ENCODE assay signal across 8 mouse cellular contexts in the genomic region with DNA sequence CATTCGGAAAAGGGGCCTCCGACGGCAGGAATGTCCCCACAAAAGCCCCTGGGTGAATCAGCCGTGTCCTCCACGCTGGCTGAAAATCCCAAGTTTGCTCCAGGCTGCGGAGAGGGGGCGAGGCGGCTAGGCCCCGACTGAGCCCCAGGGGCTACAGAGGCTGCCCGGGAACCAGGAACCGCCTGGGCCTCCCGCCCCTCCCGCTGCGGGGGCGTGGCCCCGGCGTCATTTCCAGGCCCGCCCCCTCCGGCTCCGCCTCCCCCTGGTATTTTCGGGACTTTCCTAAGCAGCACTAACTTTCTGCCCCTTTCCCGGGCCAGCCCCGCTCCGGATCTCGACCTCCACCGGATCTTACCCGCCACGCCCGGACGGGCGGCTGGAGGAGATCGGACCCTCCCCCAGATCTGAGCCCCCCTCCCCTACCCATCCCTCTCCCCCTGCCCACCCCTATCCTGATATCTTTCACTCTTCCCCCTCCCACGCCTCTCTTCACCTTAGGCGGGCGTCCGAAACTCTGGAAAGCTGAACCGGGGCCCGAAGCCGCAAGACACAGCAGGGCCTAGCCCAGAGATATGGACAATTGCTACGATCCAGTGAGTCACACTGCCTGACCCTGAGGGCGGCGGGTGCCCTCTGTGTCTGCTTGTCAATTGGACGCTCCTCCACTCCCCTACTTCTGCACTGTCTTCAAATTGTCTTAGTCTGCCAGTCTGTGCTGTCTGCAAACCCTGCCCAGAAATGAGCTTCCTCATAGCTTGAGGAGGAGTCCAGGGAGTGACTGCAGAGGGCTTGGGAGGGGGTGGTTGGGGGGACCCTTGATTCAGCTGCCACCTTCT. TPM values are rescaled to one million over a fixed set of nuclear protein-coding genes. Genes with fewer than 3 reads are reported as not detected.
DNase-seq lines count a peak whose midpoint lies in the region; ATAC-seq lines count a peak whose summit lies in the region.

No protein-coding gene starts in this region.

- peak; percentile 53 for DNase-seq in cerebellum, adult 9-10 months
- DNase-seq in c-Kit-positive CD71-positive TER-119-positive erythroid progenitor cells, embryonic 14.5 days (ENCODE audit: low spot score): peak; percentile 89
- peak; percentile 87 for DNase-seq in gastrocnemius, adult 18-20 months (ENCODE audit: low spot score)
- peak; percentile 66 for DNase-seq in hindbrain, embryonic 14.5 days (ENCODE audit: low spot score)
- DNase-seq in limb, embryonic 10.5 days (ENCODE audit: low spot score): peak; percentile 91
- peak; percentile 86 for DNase-seq in midbrain, embryonic 10.5 days (ENCODE audit: low spot score)
- DNase-seq in spleen, adult 12 weeks (ENCODE audit: low spot score): peak; percentile 89

- 2% methylated on average over 39 of the region's 43 CpGs for WGBS in hindbrain, embryonic 14.5 days
- WGBS in limb, embryonic 10.5 days: under 1% methylated on average over 42 of the region's 43 CpGs
- WGBS in midbrain, embryonic 10.5 days: under 1% methylated on average over 43 of the region's 43 CpGs

- peaks cover 45% of the 10 kb centered on the region for H3K27me3 ChIP-seq in hindbrain, embryonic 14.5 days (ENCODE audit: control insufficient read depth, insufficient read depth, low read length)
- H3K27me3 ChIP-seq in limb, embryonic 10.5 days (ENCODE audit: low read depth, poor library complexity, severe bottlenecking): peaks cover 47% of the 10 kb centered on the region
- peaks cover 49% of the 10 kb centered on the region for H3K27me3 ChIP-seq in midbrain, embryonic 10.5 days (ENCODE audit: low read depth, poor library complexity, severe bottlenecking)

- H3K27ac ChIP-seq in hindbrain, embryonic 14.5 days: no peak overlapping the region
- peak overlapping the region; percentile 78 for H3K27ac ChIP-seq in limb, embryonic 10.5 days
- peak overlapping the region; percentile 79 for H3K27ac ChIP-seq in midbrain, embryonic 10.5 days (replicated peaks)

- peaks cover 10% of the 10 kb centered on the region; the same call in 1 of the 2 replicates for H3K4me1 ChIP-seq in hindbrain, embryonic 14.5 days (replicated peaks; ENCODE audit: control insufficient read depth, insufficient read depth, low read length)
- H3K4me1 ChIP-seq in limb, embryonic 10.5 days: peaks cover 37% of the 10 kb centered on the region
- H3K4me1 ChIP-seq in midbrain, embryonic 10.5 days: peaks cover 40% of the 10 kb centered on the region

- no peaks in the 10 kb centered on the region for H3K36me3 ChIP-seq in hindbrain, embryonic 14.5 days (replicated peaks; ENCODE audit: control insufficient read depth, insufficient read depth)
- H3K36me3 ChIP-seq in limb, embryonic 10.5 days: peaks cover 15% of the 10 kb centered on the region
- H3K36me3 ChIP-seq in midbrain, embryonic 10.5 days: peaks cover 11% of the 10 kb centered on the region; the same call in 1 of the 2 replicates

- H3K4me2 ChIP-seq in hindbrain, embryonic 14.5 days (replicated peaks): peak overlapping the region; percentile 78

- peak overlapping the region; percentile 36 for H3K4me3 ChIP-seq in hindbrain, embryonic 14.5 days (replicated peaks; ENCODE audit: low read length)
- H3K4me3 ChIP-seq in limb, embryonic 10.5 days: peak overlapping the region; percentile 69
- peak overlapping the region; percentile 77 for H3K4me3 ChIP-seq in midbrain, embryonic 10.5 days

- no peak for ATAC-seq in cerebellum, adult (ENCODE audit: insufficient number of reproducible peaks, low FRiP score, low TSS enrichment)
- peak; percentile 25 for ATAC-seq in hindbrain, embryonic 14.5 days (ENCODE audit: low FRiP score)

- peak overlapping the region; percentile 29; the same call in 1 of the 2 replicates for H3K9ac ChIP-seq in hindbrain, embryonic 14.5 days

- H3K9me3 ChIP-seq in hindbrain, embryonic 14.5 days (ENCODE audit: control insufficient read depth, low read length): no peaks in the 10 kb centered on the region
- no peaks in the 10 kb centered on the region for H3K9me3 ChIP-seq in limb, embryonic 10.5 days (replicated peaks)
- H3K9me3 ChIP-seq in midbrain, embryonic 10.5 days (replicated peaks): no peaks in the 10 kb centered on the region

RNA-seq across cellular contexts. Expression of gene Nfkb2, which starts 1.5 kb away (rescaled TPM):
- total RNA-seq in gastrocnemius, adult 18-20 months (2021): 10 to 100 TPM in 1 of 2 experiments, 1 to 10 TPM in 1; 7.7 to 10.9 TPM
- polyA plus RNA-seq in hindbrain, embryonic 14.5 days (2014; fragmentation: Nextera tagmentation; extraction: Ambion mirVana): 1.9 and 2.8 TPM in 2 replicates
- 4.5 and 5.8 TPM in 2 replicates for polyA plus RNA-seq in limb, embryonic 10.5 days (2016; fragmentation: Nextera tagmentation; extraction: Ambion mirVana)
- polyA plus RNA-seq in midbrain, embryonic 10.5 days (2016; fragmentation: Nextera tagmentation; extraction: Ambion mirVana): 5.2 and 5.6 TPM in 2 replicates

RNA-seq across cellular contexts. Expression of gene Psd, which starts 21.3 kb away (rescaled TPM):
- total RNA-seq in gastrocnemius, adult 18-20 months (2021): under 1 TPM; 0.09 to 0.11 TPM
- 131 and 152 TPM in 2 replicates for polyA plus RNA-seq in hindbrain, embryonic 14.5 days (2014; fragmentation: Nextera tagmentation; extraction: Ambion mirVana)
- 1.4 and 1.8 TPM in 2 replicates for polyA plus RNA-seq in limb, embryonic 10.5 days (2016; fragmentation: Nextera tagmentation; extraction: Ambion mirVana)
- 4.7 and 8.9 TPM in 2 replicates for polyA plus RNA-seq in midbrain, embryonic 10.5 days (2016; fragmentation: Nextera tagmentation; extraction: Ambion mirVana)

RNA-seq across cellular contexts. Expression of gene Fbxl15, which starts 22.3 kb away (rescaled TPM):
- 1 to 10 TPM; 3.5 to 3.9 TPM for total RNA-seq in gastrocnemius, adult 18-20 months (2021)
- polyA plus RNA-seq in hindbrain, embryonic 14.5 days (2014; fragmentation: Nextera tagmentation; extraction: Ambion mirVana): 45.5 and 49.1 TPM in 2 replicates
- polyA plus RNA-seq in limb, embryonic 10.5 days (2016; fragmentation: Nextera tagmentation; extraction: Ambion mirVana): 12.2 and 13.0 TPM in 2 replicates
- 24.6 and 25.0 TPM in 2 replicates for polyA plus RNA-seq in midbrain, embryonic 10.5 days (2016; fragmentation: Nextera tagmentation; extraction: Ambion mirVana)

RNA-seq across cellular contexts. Expression of gene Cuedc2, which starts 32.9 kb away (rescaled TPM):
- total RNA-seq in gastrocnemius, adult 18-20 months (2021): 10 to 100 TPM; 59.8 to 65.7 TPM
- polyA plus RNA-seq in hindbrain, embryonic 14.5 days (2014; fragmentation: Nextera tagmentation; extraction: Ambion mirVana): 318 and 321 TPM in 2 replicates
- polyA plus RNA-seq in limb, embryonic 10.5 days (2016; fragmentation: Nextera tagmentation; extraction: Ambion mirVana): 150 and 183 TPM in 2 replicates
- polyA plus RNA-seq in midbrain, embryonic 10.5 days (2016; fragmentation: Nextera tagmentation; extraction: Ambion mirVana): 239 and 249 TPM in 2 replicates

RNA-seq across cellular contexts. Expression of gene Mfsd13a, which starts 35.3 kb away (rescaled TPM):
- total RNA-seq in gastrocnemius, adult 18-20 months (2021): 1 to 10 TPM; 1.6 to 1.9 TPM
- polyA plus RNA-seq in hindbrain, embryonic 14.5 days (2014; fragmentation: Nextera tagmentation; extraction: Ambion mirVana): 9.9 and 10.0 TPM in 2 replicates
- polyA plus RNA-seq in limb, embryonic 10.5 days (2016; fragmentation: Nextera tagmentation; extraction: Ambion mirVana): 7.7 and 8.1 TPM in 2 replicates
- polyA plus RNA-seq in midbrain, embryonic 10.5 days (2016; fragmentation: Nextera tagmentation; extraction: Ambion mirVana): 9.1 and 10.1 TPM in 2 replicates

Comparison
In these comparisons a context has a peak if more than half of its experiments do, and no peak if none do; other contexts are left out.
1. RNA of gene Psd, which starts 21.3 kb away (polyA plus RNA-seq): 131 to 152 TPM in hindbrain, embryonic 14.5 days; 4.7 to 8.9 TPM in midbrain, embryonic 10.5 days and 1.4 to 1.8 TPM in limb, embryonic 10.5 days; every median in the first group is over 10 times any median in the second.
2. Peak in every context shown above with its lines, with median percentiles within 50 percentile points of each other: DNase-seq and H3K4me3 ChIP-seq.